Mouse (Mus musculus) embryo, embryonic 9.5 days (tissue): ENCODE data around the gene Nme8.

Experiments
- DNase-seq: peaks from one replicate; pipeline ENCODE4 v3.0.0-alpha.2; 2017; ENCODE audit errors: extremely low spot score

Gene Nme8

GRCm38 (mm10) chr13:19595141-19595540, 102.5 kb downstream of the Nme8 start:
- DNase-seq = no peak
